Mouse (Mus musculus): ENCODE data around the gene Sit1.

Gene Sit1

GRCm38 (mm10) chr4:43483535-43484091, at the start of gene Sit1:
Gene Sit1 (minus strand): TSS chr4:43483734.
- DNase-seq (ENCODE audit: low read depth, low spot score) = peak; percentile 84

GRCm38 (mm10) chr4:43533270-43533669, 49.7 kb upstream of the Sit1 start:
- DNase-seq (ENCODE audit: low read depth, low spot score) = no peak

GRCm38 (mm10) chr4:43530581-43530980, 47.0 kb upstream of the Sit1 start:
- peak; percentile 81 for DNase-seq (ENCODE audit: low read depth, low spot score)

DNA sequence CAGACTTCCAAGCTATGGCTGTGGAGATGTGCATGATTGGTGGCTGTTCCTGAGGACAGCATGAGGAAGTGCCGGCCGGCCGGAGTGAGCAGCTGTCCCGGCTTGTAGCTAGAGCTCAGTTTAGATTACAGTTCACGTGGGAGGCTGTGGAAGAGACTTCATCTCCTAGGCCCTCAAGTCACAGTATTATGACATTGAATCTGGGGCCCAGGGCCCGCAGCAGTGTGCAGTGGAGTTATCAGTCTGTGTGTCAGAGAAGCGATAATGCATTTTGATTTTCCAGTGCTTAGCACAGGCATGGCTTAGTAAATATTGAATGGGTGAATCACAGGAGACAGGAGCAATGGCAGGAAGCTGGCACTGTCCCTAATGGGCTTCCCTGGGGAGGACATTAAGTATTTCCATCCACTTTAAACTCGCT, 46.6 kb upstream of the Sit1 start:
- DNase-seq (ENCODE audit: low read depth, low spot score) = no peak

GRCm38 (mm10) chr4:43528487-43528886, 45.0 kb upstream of the Sit1 start:
- peak; percentile 49 for DNase-seq (ENCODE audit: low read depth, low spot score)

DNA sequence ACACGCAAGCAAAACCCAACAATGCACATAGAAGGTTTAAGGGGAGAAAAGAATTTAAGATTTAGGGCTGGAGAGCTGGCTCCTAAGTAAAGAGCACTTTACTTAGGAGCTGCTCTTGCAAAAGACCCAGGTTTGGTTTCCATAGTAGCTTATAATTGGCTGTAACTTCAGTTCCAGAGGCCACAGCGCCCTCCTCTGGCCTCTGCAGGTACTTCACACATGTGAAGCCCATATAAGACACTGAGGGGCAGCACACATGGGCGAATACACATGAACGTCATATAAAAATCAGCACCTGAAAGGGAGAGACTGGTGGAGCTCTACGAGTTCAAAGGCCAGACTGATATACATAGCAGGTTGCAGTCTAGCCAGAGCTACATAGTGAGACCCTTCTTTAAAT, 44.3 kb upstream of the Sit1 start:
- peak; percentile 48 for DNase-seq (ENCODE audit: low read depth, low spot score)

GRCm38 (mm10) chr4:43519956-43520355, 36.4 kb upstream of the Sit1 start:
- peak; percentile 81 for DNase-seq (ENCODE audit: low read depth, low spot score)

DNA sequence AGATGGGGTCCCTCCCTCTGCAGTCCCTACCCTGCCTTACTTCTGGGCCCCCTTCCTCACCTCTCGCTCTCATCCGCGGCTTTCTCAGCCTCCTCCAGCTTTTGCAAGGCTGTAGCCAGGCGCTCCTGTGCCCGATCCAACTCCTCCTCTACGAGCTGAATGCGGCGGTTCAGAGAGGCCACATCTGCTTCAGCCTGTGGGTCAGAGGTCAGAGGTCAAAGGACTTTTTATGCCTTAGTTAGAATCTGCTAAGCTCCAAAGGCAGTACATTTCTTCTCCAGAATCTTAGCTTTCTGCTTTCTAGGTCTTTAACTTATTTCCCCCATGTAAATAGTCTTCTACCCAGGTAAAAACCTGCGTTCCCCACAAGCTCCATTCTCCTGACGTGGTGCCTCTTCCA, 36.0 kb upstream of the Sit1 start:
- DNase-seq (ENCODE audit: low read depth, low spot score) = no peak

DNA sequence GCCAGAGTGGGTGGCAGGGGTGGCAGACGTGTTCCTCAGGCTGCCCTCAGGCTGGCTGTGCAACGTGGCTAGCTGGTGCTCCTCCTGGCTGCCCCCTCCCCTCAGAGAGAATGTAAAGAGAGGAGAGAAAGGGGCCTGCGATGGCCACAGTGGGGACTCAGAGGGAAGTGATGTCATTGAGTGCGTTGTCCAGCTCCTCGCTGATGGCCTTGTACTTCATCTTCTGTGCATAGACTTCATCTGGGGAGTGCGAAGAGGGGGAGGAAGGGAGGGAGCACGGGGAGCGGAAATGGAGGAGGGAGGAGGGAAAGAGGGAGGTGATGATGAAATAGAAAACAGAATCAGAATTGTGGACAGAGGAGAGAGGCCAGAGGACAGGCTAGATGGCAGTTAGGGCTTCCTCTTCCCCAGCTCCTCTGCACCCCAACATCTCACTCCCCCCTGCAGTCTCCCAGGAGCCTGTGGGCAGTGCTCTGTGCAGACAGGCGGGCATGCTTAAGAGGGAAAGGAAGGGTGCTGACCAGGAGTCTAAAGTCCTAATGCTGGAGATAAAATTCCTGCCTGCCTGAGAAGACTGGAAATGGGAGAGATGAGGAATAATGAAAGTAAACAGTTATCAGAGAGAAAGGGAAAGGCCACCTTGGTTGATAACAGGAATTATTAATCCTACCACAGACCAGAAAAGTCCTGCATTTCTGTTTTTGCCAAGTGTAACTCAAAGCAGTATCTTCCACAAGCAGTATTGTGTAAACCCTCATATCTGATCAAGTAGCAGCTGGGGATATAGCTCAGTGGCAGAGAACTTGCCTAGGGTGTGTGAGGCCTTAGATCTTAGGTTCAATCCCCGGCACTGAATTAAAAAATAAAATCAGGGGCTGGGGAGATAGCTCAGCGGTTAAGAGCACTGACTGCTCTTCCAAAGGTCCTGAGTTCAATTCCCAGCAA, 32.5 kb upstream of the Sit1 start:
- no peak for DNase-seq (ENCODE audit: low read depth, low spot score)

DNA sequence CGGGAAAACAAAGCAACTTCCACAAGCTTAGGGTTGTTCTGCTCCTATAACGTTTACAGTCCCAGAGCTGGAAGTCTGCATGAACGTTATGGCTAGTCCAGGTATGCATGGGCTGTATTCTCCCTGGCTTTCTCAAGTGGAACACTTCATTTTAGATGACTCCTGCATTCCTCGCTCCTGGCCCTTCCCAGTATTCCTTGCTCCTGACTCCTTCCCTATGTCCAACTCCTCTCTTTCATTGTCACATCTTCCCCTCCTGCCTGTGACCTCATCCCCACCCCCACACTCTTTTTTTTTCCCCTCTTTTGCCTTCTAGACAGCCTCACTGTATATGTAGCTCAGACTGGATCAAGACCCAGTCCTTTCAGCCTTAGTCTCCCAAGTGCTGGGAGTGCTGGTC, 30.3 kb upstream of the Sit1 start:
- DNase-seq (ENCODE audit: low read depth, low spot score) = no peak

DNA sequence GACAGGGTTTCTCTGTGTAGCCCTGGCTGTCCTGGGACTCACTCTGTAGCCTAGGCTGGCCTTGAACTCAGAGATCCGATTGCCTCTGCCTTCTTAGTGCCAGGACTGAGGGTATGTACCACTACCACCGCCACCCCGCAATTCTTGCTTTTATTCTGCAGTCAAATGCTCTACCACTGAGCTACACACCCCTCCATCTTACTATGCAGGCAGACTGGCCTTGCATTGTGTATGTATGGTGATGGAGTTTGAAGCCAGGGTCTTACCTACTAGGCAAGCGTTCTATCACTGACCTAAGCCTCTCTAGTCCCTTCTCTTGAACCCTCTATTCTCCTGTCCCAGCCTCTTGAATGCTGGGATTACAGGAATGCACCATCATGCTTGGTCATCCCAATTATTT, 29.8 kb upstream of the Sit1 start:
- DNase-seq (ENCODE audit: low read depth, low spot score) = no peak

GRCm38 (mm10) chr4:43512653-43513052, 29.1 kb upstream of the Sit1 start:
- no peak for DNase-seq (ENCODE audit: low read depth, low spot score)

DNA sequence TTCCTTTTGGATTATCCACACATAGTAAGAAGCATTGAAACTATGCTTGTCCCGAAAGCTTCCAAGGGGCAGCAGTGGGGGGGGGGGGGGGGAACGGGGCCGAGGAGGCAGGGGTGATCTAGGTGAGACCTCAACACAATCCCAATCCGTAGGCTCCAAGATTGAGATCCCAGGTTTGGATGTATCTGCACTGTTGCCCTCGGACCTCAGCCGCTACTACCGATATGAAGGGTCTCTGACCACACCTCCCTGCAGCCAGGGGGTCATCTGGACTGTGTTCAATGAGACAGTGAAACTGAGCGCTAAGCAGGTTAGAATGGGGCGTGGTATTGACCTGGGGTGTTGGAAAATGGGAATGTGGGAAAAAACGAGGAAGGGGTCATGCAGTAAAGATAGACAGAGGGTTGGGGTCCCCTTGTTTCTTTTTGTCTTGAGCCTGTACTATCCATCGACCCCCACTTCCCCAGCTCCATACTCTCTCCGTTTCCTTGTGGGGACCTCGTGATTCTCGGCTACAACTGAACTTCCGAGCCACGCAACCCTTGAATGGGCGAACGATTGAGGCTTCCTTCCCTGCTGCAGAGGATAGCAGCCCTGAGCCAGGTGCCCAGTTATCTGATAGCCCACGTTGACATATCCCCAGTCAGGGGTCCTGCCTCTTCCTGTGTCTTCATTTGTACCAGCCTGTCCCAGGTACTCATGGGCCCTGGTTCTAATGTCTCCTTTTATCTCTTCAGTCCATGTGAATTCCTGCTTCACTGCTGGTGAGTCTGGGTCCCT, 28.3 kb upstream of the Sit1 start:
- DNase-seq (ENCODE audit: low read depth, low spot score) = no peak

GRCm38 (mm10) chr4:43509109-43509508, 25.6 kb upstream of the Sit1 start:
- DNase-seq (ENCODE audit: low read depth, low spot score) = no peak

DNA sequence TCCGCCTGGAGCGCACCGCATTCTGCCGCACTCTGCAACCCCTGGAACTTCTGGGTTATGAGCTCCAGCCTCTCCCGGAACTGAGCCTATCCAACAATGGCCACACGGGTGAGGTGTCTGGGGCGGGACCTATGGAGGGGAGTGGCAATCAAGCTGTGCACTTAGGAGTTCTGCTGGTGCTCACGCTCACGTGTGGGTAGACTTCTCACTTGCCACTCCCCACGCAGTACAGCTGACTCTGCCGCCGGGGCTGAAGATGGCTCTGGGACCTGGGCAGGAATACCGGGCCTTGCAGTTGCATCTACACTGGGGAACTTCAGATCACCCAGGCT, 25.1 kb upstream of the Sit1 start:
- DNase-seq (ENCODE audit: low read depth, low spot score) = peak; percentile 86

DNA sequence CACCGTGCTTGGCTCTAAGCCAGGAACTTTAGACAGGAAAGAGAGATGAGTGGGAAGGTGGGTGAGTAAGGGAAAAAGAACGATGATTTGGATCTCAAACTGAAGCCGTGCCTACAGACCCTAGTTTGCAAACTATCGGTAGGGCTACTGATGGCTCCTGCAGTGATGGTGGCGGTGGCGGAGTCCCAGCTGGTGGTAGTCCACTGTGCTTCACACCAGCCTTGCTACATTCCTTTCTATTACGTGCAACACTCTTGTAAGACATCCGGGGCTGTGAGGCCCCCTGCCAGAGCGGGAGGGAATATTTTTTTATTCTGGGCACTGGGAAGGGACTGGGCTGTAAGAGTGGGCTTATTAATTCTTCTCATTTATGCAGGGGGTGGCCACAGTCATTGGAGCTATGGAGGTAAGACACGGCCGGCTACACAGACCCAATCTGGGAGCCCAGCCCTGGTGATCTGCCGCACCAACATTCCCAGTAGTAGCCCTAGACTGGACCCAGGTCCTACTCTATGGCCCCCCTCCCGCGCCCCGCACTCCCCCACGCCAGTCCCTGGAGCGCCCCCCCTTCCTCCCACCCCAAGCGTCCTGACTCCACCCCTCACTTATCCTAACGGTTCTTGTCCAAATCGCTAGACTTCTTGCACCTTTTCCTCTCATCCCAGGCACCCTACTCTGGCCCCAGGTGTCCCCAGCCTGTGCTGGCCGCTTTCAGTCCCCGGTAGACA, 24.6 kb upstream of the Sit1 start:
- DNase-seq (ENCODE audit: low read depth, low spot score) = no peak

DNA sequence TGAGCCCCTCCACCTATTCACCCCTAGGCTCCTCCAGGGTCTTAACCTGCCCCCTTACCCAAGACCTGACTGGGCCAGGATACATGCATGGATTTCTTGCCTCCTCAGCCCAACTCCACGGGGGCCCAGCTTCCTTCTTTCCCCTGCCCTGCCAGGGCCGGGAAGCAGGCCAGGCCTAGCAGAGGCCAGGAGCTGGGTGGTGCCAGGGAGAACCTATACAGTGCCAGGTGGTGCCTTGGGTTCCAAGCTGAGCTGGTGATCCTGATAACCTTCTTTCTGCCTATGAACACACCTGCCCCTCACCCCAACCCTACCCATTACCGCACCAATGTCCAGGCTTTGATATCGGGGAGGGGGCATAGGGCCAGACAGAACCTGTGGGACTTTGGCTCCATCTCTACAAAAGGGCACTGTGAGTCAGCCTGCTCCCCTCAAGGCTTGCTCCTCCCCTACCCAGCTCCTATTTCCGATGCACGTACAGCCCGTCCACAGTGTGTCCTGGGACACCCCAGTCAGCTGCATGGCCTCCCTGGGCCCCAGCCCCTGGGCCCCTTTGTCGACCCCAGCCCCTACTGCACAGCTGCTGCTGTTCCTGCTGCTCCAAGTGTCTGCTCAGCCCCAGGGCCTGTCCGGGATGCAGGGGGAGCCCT, 23.1 kb upstream of the Sit1 start, which contains the start of gene Car9:
TSS of gene Car9 (plus strand) at position 431 of the 650 bp plus-strand sequence.
- DNase-seq (ENCODE audit: low read depth, low spot score) = no peak

- no peak for DNase-seq (ENCODE audit: low read depth, low spot score)
Observed at GRCm38 (mm10) chr4:43506074-43506473, 22.5 kb upstream of the Sit1 start.

GRCm38 (mm10) chr4:43504269-43504668, 20.7 kb upstream of the Sit1 start:
- peak; percentile 66 for DNase-seq (ENCODE audit: low read depth, low spot score)

GRCm38 (mm10) chr4:43503506-43503905, 20.0 kb upstream of the Sit1 start:
- no peak for DNase-seq (ENCODE audit: low read depth, low spot score)

- DNase-seq (ENCODE audit: low read depth, low spot score) = no peak
Observed at GRCm38 (mm10) chr4:43503041-43503440, 19.5 kb upstream of the Sit1 start.

All from CD4-positive helper T cell, adult 2 months (primary cell).